Mouse (Mus musculus) MEL (cell line): ENCODE results near the gene Tmc4.

Experiments
- CTCF ChIP-seq, 3 experiments: IDR thresholded peaks in 2 of 3; conservative IDR thresholded peaks in 1 of 3; 2 replicates each; pipeline ENCODE4 v1.5.1; 2011 to 2012; ENCODE audit warnings: low read length in 3 of 3, low read depth in 2 of 3, mild to moderate bottlenecking in 2 of 3, improper control_type of control experiment in 1 of 3, inconsistent platforms in 1 of 3, mixed read lengths in 1 of 3, moderate library complexity in 1 of 3; ENCODE audit not compliant: control insufficient read depth in 1 of 3, insufficient read depth in 1 of 3, poor library complexity in 1 of 3, severe bottlenecking in 1 of 3
- EP300 ChIP-seq, 2 experiments: IDR thresholded peaks; 2 replicates each; pipeline ENCODE4 v1.6.1; 2011; ENCODE audit warnings: improper control_type of control experiment in 2 of 2, low read length in 2 of 2, low read depth in 1 of 2, mild to moderate bottlenecking in 1 of 2
- MAX ChIP-seq: IDR thresholded peaks from 2 replicates; pipeline ENCODE4 v1.6.1; 2011; ENCODE audit warnings: low read length, improper control_type of control experiment
- POLR2A ChIP-seq, 2 experiments: IDR thresholded peaks; 2 replicates each; pipeline ENCODE4 v1.6.1; 2011 to 2012; ENCODE audit warnings: low read length in 2 of 2, mild to moderate bottlenecking in 2 of 2, control low read depth in 1 of 2, improper control_type of control experiment in 1 of 2, low read depth in 1 of 2, moderate library complexity in 1 of 2; ENCODE audit not compliant: control insufficient read depth in 1 of 2, insufficient read depth in 1 of 2, poor library complexity in 1 of 2

- TF ChIP-seq EP300 (IDR thresholded peaks at IDR 0.05; ENCODE audit: low read depth in 1 of 2, low read length in 2 of 2) (no peak), POLR2A (IDR thresholded peaks at IDR 0.05; ENCODE audit: control insufficient read depth in 1 of 2, insufficient read depth in 1 of 2, low read depth in 1 of 2, low read length in 2 of 2, poor library complexity in 1 of 2) (no peak), MAX (no peak), CTCF (IDR thresholded peaks at IDR 0.05 in 2 of 3, conservative IDR thresholded peaks at IDR 0.05 in 1 of 3; ENCODE audit: control insufficient read depth in 1 of 3, insufficient read depth in 1 of 3, low read depth in 2 of 3, low read length in 3 of 3, poor library complexity in 1 of 3, severe bottlenecking in 1 of 3) (no peak)
Observed at GRCm38 (mm10) chr7:3656966-3657365, 20.4 kb downstream of the Tmc4 start.
